8 mouse cellular contexts compared by ENCODE assay signal in the genomic region with DNA sequence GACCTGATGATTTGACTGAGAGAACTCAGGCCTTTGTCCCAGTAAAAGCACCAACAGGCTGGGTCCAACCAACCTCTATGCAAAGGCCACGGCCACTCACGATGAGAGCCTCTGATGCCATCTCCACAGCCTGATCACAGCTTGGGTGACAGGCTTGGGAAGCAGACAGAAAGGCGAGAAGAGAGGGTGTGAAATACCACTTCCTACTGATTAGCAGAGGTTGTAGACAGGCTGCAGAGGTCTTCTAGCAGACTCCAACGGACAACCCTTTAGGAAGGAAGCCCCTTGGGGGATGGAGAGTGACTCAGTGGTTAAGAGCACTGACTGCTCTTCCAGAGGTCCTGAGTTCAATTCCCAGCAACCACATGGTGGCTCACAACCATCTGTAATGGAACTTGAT. TPM values are rescaled to one million over a fixed set of nuclear protein-coding genes. Genes with fewer than 3 reads are reported as not detected.
DNase-seq lines count a peak whose midpoint lies in the region; ATAC-seq and TF ChIP-seq lines count a peak whose summit lies in the region.

No protein-coding gene starts in this region.

- peaks cover 38% of the 10 kb centered on the region for H3K4me1 ChIP-seq in kidney, embryonic 14.5 days (ENCODE audit: control insufficient read depth, insufficient read depth, low read length)
- peaks cover 66% of the 10 kb centered on the region for H3K4me1 ChIP-seq in limb, embryonic 13.5 days

- peaks cover 71% of the 10 kb centered on the region for H3K36me3 ChIP-seq in kidney, embryonic 14.5 days (ENCODE audit: control insufficient read depth, insufficient read depth, low read length)
- H3K36me3 ChIP-seq in C2C12 (ENCODE audit: control insufficient read depth, insufficient read depth), result peaks cover 83% of the 10 kb centered on the region
- peaks cover 55% of the 10 kb centered on the region for H3K36me3 ChIP-seq in limb, embryonic 13.5 days

- H3K4me3 ChIP-seq in kidney, embryonic 14.5 days (ENCODE audit: low read length), result no peak overlapping the region
- no peak overlapping the region for H3K4me3 ChIP-seq in C2C12 (ENCODE audit: insufficient read depth, poor library complexity, severe bottlenecking)
- H3K4me3 ChIP-seq in limb, embryonic 13.5 days, result no peak overlapping the region

- peak overlapping the region; percentile 94 for H3K27ac ChIP-seq in kidney, embryonic 14.5 days (ENCODE audit: low read depth, low read length)
- peak overlapping the region; percentile 67; the same call in 1 of the 2 replicates for H3K27ac ChIP-seq in limb, embryonic 13.5 days

- no peaks in the 10 kb centered on the region for H3K27me3 ChIP-seq in kidney, embryonic 14.5 days (ENCODE audit: control insufficient read depth, insufficient read depth, low read length)
- no peaks in the 10 kb centered on the region for H3K27me3 ChIP-seq in C2C12 (ENCODE audit: control insufficient read depth, insufficient read depth, insufficient read length)
- H3K27me3 ChIP-seq in limb, embryonic 13.5 days, result no peaks in the 10 kb centered on the region

- peaks cover 90% of the 10 kb centered on the region for H3K79me3 ChIP-seq in C2C12 (ENCODE audit: low read depth)

- H3K9me3 ChIP-seq in kidney, embryonic 14.5 days (ENCODE audit: control insufficient read depth, low read length), result no peaks in the 10 kb centered on the region
- no peaks in the 10 kb centered on the region for H3K9me3 ChIP-seq in limb, embryonic 13.5 days

- peak overlapping the region; percentile 56 for H3ac ChIP-seq in C2C12 (ENCODE audit: control insufficient read depth, insufficient read length, low read depth)

- H3K4me2 ChIP-seq in kidney, embryonic 14.5 days (replicated peaks; ENCODE audit: low read depth, low read length), result no peak overlapping the region
- H3K4me2 ChIP-seq in limb, embryonic 13.5 days (replicated peaks), result no peak overlapping the region

- no peak for DNase-seq in kidney, adult 11 months
- DNase-seq in T-cell, adult 2 months (ENCODE audit: low spot score), result peak; percentile 47
- no peak for DNase-seq in gastrocnemius, postnatal 25 days
- no peak for DNase-seq in urinary bladder, postnatal 14 days (ENCODE audit: low spot score)
- no peak for DNase-seq in spleen, postnatal 14 days (ENCODE audit: low spot score in 2 of 2)

- 23% methylated on average over 4 of the region's 4 CpGs for WGBS in kidney, embryonic 14.5 days
- 55% methylated on average over 4 of the region's 4 CpGs for WGBS in limb, embryonic 13.5 days

- H3K9ac ChIP-seq in kidney, embryonic 14.5 days (ENCODE audit: low read depth, low read length), result no peak overlapping the region
- H3K9ac ChIP-seq in limb, embryonic 13.5 days, result no peak overlapping the region

- H3K79me2 ChIP-seq in C2C12 (ENCODE audit: control insufficient read depth, insufficient read depth), result peaks cover 100% of the 10 kb centered on the region

- ATAC-seq in kidney, embryonic 14.5 days (ENCODE audit: low FRiP score, low TSS enrichment), result no peak
- ATAC-seq in limb, embryonic 13.5 days (ENCODE audit: low FRiP score, low read depth), result no peak

- no peak for TF ChIP-seq CTCF in C2C12 (IDR thresholded peaks at IDR 0.05; ENCODE audit: control insufficient read depth, insufficient read depth, insufficient read length)

TF ChIP-seq in C2C12, 6 proteins besides CTCF, POLR2A, EP300 and RAD21:
- TF ChIP-seq USF1 (IDR thresholded peaks at IDR 0.05; ENCODE audit: low read depth), result no peak
- no peak for TF ChIP-seq MYOD1 (IDR thresholded peaks at IDR 0.05; ENCODE audit: control insufficient read depth, insufficient read length, low read depth)
- TF ChIP-seq MAX (IDR thresholded peaks at IDR 0.05), result no peak
- no peak for TF ChIP-seq CEBPB (IDR thresholded peaks at IDR 0.05; ENCODE audit: low read depth)
- no peak for TF ChIP-seq FOSL1 (IDR thresholded peaks at IDR 0.05; ENCODE audit: insufficient read depth, low read length, poor library complexity, severe bottlenecking)
- TF ChIP-seq MYOG (IDR thresholded peaks at IDR 0.05; ENCODE audit: control insufficient read depth, extremely low read depth, insufficient read length), result no peak

RNA-seq across cellular contexts. Expression of a gene that starts 40.8 kb away (rescaled TPM):
- 43.8 and 72.3 TPM in 2 replicates for polyA plus RNA-seq in kidney, embryonic 14.5 days (2014; fragmentation: Nextera tagmentation; extraction: Ambion mirVana)
- polyA plus RNA-seq in C2C12 (2012; fragmentation: generic; extraction: Trizol), result 580 TPM
- 34.1 and 38.1 TPM in 2 replicates for polyA plus RNA-seq in limb, embryonic 13.5 days (2015; fragmentation: Nextera tagmentation; extraction: Ambion mirVana)
- total RNA-seq in gastrocnemius, postnatal 25 days (2021), result 10 to 100 TPM; 51.0 to 72.0 TPM

RNA-seq across cellular contexts. Expression of a gene that starts 44.4 kb away (rescaled TPM):
- not detected in 2 replicates for polyA plus RNA-seq in kidney, embryonic 14.5 days (2014; fragmentation: Nextera tagmentation; extraction: Ambion mirVana)
- 0.46 TPM for polyA plus RNA-seq in C2C12 (2012; fragmentation: generic; extraction: Trizol)
- 0.18 TPM in 1 of 2 replicates, not detected in the other for polyA plus RNA-seq in limb, embryonic 13.5 days (2015; fragmentation: Nextera tagmentation; extraction: Ambion mirVana)
- under 1 TPM in 1 of 2 experiments, not detected in 1; 0.21 TPM for total RNA-seq in gastrocnemius, postnatal 25 days (2021)
